Mouse (Mus musculus): ENCODE results near the gene Slc30a7.

Gene Slc30a7

DNA sequence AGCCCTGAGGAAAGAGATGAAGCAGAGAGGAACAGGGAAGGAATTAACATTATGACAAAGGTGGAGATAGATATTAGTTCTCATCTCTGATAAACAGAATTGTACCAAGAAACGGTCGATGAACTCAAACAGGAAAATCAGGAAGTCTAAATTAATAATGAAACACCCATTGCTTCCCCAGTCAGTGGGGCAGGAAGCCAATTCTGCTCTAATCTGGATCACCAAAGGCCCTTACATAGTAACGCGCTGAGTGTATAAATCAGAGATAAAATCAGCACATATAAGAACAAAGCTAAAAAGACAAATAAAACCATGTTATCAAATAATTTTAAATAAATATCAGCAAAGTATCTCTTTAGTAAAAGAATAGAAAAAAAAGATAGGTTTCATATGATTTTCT lies 15.1 kb downstream of the Slc30a7 start:
- DNase-seq (ENCODE audit: low read depth, low spot score): no peak

DNA sequence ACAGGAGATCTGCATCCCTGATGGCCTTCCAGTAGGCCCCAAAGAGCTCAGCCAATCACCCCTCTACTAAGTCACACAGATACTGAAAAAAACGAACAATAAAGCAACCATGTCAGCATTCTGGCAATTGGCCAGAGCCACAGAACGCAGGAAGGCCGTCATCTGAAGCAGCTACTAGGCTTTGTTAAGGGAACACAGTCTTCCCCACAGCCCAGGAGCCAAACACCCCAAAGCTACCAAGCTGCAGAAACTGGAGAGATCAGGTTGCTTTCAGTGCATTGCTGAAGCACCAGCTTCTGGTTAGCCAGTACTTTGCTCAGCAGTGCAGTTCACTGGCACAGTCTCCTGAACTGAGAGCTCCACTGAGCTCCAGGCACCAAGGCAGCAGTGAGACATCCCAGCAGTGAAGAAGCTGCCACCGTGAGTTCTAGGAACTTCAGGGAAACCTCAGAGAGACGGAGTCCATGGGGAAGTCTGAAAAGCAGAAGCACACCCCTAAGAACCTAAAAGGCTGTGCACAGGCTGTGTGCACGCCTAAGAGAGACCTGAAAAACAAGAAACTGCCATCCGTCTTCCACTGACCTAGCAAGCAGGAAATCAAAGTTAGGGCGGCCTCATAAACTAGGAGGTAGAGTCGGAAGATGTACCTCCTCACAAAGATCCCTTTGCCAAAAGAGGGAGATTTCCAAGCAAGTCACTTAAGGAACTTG lies 21.9 kb downstream of the Slc30a7 start:
- no peak for DNase-seq (ENCODE audit: low read depth, low spot score)

DNA sequence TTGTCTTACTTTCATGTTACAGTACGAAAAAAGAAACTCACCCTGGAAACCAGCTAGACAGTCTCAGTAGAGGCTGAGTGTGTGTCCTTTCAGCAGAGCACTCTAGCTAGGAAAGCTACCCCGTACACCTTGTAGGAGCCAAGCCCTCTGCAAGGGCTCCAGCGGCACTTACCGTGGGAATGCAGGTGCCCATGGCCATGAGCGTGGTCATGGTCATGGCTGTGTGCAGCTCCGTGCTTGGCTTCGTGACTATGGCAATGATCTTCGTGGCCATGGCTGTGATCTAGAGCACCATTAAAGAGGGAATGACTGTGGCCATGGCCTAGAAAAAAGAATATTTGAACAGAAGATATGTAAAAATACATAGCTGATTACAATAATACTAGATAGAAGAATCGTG lies 22.6 kb downstream of the Slc30a7 start:
- no peak for DNase-seq (ENCODE audit: low read depth, low spot score)

DNA sequence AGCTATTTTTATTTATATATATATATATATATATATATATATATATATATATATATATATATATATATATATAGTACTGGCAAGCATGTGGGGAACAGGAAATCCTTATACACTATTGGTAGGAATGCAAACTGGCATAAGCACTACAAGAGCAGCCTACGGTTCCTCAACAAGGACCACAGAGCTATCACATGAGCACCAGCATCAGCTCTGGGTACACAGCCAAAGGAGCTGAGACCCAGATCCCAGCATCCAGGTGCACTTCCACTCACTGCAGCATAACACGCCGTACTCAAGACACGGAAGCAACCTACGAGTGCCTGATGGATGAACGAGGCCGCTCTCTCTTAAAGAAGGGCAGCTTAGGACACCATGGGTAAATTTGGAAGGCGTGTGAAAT lies 24.0 kb downstream of the Slc30a7 start:
- DNase-seq (ENCODE audit: low read depth, low spot score): no peak

DNA sequence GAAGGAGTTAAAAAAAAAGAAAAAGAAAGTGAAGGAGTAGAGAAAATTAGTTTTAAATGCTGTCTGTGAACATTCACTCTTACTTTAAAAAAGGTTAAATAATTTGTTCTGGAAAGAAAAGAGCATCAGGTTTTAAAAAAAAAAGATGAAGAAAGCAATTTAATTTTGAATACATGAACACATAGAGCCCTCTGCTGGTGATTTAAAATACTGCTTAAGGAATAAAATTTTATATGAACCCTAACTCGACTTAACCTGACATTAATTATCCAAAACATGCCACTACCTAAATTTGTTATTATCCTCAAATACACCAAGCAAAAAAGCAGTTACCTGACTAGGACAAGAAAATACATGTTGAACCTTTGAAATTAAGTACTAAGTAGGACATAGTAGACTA lies 28.2 kb downstream of the Slc30a7 start:
- peak; percentile 71 for DNase-seq (ENCODE audit: low read depth, low spot score)

DNA sequence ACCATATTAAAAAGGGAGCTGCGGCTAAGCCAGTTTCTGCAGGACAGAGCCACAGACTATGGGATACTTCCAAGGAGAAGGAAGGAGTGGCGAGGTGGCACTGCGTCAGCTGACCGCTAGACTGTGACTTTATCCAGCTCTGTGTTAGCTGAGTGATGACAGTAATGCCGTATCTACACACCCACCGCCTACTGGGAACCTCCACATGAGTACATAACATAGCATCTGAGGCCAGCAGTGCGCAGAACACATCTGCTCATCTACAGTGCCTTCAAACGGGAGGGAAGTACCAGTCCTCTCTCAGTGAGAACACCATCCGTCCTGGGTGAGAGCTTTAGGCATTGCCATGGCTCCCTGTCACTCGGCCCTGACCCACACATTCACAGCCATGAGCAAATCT lies 32.2 kb downstream of the Slc30a7 start:
- DNase-seq (ENCODE audit: low read depth, low spot score): no peak

DNA sequence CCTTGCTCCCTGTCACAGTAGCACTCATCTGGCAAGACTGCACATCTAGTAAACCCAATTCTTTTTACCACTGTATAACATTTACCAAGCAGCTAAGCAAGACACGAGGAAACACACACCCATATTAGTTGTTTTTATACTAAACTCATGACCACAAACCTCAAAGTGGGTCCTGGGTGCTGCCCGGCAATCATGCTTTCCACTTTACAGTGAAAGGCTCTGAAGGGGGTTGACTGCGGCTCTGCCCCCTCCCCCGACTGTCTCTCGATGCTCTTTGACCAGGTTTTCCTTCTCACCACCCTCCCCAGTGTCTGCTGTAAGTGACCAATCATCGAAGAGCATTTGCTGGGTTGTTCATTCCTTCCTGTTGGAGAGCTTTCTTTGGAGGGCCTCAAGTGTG lies 33.0 kb downstream of the Slc30a7 start:
- no peak for DNase-seq (ENCODE audit: low read depth, low spot score)

DNA sequence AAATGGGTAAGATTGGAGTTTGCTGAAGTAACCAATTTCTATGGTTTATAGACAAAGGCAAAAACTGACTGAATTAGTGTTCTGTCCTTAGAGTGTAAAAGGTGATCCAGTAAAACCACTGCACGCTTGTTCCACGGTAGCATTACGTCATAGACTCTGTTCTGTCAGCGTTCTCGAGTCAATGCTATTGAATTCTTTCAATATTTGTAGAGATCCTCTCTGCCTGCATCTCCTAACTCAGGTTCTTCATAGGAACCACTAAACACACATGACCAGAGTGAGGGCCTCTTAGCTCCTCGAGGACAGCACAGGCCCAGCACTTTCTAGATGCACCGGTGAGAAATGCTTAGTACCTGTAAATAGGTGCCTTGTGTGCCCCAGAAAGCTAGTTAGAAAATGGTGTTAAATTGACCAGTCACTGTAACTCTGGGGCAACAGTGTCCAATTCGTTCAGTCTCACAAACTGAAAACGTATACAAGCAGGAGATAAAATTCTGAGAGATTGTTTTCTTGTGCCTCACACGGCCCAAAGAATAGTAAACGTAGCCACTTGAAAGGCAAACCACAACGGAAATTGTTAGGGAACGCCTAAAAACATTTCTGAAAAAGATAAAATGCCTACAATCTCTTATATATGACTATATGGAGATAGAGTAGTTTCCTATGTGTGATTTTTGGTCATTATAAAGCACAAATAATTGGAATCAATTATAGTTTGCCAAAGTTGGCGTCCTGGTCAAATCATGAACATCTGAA lies 35.1 kb downstream of the Slc30a7 start:
- no peak for DNase-seq (ENCODE audit: low read depth, low spot score)

DNA sequence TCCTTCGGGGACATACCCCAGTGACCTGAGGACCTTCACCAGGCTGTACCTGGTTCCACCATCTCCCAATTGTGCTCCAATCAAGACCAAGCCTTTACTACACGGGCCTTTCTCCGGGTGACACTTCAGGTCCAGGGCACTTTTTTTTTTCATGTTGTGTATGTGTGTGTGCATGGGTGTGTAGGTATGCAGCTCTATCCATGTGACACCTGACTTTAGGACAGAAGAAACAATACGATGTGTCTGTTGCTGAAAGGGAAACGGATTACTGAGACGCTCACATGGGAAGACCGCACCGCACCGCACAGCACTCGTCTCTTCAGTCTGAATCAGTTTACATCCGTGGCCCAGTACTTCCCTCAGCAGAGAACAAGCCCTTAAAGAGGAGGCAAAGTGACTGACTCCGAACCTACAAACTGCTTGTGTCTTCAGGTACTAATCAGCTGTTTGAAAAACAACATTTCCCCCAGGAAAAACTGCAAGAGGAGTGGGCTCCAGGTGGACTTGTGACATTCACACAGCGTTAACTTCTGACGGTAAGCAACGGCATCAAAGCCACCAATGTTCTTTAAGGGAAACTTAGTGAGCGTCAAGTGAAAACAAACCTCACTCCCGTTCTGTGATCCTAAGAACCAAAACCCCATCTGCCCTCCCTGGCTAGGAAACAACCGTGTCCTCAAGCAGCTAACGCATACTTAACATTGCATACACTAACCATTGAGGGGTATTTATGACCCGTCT lies 36.0 kb downstream of the Slc30a7 start:
- no peak for DNase-seq (ENCODE audit: low read depth, low spot score)

DNA sequence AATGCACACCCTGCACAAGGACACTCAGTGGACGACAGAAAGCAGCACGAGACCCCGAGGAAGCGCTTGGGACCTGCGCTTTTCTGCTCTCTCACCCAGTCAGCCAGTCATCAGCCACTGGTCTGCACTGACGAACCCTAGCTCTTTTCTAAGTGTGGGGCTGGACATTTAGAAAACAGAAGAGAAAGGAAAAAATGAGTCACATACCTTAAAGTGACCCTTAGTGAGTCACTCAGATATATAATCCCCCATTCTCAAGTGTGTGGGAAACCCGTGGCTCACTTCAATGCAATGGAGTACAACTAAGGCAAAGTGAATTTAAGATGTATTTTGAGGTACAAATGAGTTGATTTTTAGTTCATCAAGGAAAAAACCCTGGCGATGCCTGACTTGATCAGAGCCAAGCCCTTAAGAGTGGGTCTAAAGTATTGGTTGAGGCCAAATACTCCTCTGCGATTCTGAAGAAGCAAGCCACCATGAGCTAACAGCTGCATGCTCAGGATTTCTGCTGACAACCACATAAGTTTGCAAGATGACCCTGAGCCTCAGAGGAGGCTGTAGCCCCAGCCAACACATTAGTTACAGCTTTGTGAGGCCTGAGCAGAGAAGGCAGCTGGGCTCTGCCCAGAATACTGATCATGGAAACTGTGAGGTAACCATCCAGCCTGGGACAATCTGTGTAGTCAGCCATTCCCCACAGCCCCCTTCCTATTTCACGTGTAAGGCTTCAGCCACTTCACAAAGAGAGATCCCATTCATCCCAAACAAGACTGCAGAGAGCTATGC lies 38.3 kb downstream of the Slc30a7 start:
- DNase-seq (ENCODE audit: low read depth, low spot score): peak; percentile 94

DNA sequence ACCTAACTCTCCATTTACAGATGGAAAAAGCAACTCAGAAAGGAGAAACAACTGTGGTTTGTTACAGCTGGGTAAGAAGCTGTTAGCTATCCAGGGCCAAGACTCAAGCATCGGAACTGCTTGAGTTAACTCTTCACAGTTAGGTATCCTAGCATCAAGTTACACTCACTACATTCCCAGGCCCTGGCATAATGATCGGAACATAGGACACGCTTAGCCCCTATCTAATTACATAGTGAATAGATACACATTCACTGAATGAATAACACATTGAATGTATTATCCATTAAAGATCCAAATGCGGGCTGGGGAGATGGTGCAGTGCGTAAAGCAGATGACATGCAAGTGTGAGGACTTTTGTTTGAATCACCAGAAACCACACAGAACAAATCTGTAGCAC lies 43.1 kb downstream of the Slc30a7 start:
- no peak for DNase-seq (ENCODE audit: low read depth, low spot score)

DNA sequence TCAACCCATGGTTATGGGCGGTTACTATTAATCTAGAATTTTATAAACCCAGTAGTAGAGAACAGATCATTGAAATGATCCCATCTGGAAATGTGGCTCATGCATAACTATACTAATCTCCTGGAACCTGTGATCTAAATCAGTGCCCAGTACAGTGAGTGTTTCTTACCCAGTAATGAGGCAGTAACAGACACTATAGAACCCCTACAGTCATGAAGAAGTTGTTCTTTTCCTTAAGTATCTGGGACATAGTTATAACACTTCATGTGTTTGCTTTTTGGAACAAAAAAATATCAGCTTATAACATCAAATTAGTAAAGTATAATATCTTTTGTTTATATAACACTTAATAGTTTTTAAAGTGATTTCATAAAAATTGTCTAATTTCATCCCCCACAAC lies 43.6 kb downstream of the Slc30a7 start:
- DNase-seq (ENCODE audit: low read depth, low spot score): no peak

DNA sequence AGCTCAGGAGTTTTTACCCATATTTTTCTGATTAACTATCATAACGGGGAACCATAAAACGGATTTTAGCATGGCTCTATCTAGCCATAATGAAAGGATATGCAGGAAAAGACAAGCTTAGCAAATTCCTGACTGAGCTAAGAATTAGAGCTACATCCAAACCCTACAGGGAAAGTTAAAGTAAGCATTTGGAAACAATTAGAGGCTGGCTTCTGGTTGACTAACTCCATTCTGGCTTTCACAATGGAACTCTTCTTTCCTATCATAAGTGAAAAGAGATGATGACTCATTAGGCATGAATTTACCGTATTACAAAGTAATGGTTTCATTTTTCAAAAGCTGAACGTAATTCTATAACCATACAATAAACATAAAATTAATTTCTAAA lies 45.2 kb downstream of the Slc30a7 start:
- DNase-seq (ENCODE audit: low read depth, low spot score): peak; percentile 98

DNA sequence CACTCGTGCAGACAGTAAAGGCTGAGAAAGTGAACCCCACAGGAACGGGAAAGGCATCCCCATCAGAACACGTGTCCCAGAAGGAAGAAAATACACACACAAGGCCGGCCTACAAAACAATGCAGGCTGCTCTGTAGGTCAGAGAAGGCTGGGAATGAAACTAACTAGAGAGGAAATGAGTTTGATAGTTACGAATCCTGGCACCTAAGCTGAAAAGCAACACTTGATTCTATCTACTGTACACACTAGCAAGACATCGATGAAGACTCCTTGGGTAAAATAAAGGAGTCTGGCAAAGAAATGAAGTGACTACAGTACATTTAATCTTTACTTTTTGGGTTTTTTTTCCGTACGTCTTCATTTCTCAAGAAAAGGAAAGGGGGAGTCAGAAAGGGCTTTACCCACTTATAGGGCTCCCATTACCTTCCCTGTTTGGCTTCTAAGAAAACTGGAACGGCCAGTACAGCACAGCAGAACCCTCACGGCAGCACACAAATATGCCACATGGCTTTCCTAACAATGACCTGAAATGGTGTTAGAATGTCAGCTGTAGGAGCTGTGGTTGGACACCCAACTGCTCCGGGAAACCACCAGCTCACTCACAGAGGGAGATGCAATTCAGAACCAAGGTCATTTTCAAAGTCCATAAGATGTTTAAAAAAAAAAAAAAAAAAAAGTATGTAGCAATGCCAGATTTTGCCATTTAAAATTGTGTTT lies 45.7 kb downstream of the Slc30a7 start:
- DNase-seq (ENCODE audit: low read depth, low spot score): peak; percentile 82

DNA sequence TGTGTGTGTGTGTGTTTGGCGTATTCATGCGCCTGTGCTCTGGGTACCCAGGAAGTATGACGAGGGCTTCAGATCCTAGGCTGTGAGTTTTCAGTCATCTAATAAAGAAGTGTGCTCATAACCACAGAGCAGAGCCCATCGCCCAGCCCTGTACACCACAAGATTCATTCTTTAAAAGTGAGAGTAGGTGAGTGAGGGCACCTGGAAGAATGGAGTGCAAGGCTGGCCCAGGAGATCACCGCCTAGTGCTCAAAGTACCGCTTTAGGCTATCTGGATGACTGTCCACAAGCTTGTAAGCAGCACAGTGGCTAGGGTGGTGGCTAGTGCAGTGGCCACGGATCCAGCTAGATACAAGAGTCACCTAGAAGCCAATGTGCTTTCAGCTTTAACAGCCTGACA lies 50.0 kb downstream of the Slc30a7 start:
- no peak for DNase-seq (ENCODE audit: low read depth, low spot score)

DNA sequence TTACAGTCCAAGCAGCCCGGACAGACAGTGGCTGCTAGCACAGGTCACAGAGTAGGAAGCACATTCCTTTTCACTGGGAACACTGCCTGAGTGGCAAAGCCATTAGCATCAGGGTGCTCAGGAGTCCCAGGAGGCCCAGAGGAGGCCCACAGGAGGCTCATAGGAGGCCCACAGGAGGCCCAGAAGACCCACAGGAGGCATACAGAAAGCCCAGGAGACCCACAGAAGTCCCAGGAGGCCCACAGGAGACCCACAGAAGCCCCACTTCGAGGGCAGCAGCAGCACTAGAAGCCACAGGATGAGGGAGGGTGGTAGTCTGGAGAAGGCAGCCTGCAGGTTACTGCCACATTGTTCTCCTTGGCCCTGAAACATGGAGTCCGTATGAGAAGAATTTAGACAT lies 54.1 kb downstream of the Slc30a7 start:
- DNase-seq (ENCODE audit: low read depth, low spot score): no peak

DNA sequence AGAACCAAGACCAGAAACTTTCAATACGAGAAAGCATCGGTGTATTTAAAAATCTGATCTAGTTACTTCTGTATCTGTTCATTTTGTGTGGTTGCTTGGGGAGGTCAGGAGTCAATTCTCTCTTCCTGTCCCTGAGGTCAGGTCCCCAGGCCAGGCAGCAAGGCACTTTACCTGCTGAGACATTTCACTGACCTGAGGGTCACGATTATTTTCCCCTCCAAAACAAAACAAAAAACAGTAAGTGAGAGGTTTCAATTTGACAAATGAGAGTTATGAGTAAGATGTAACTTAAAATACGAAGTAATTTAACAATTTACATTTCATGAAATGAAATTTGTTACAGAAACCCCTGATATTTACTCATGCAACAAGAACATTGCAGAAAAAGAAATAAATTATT lies 54.9 kb downstream of the Slc30a7 start:
- no peak for DNase-seq (ENCODE audit: low read depth, low spot score)

DNA sequence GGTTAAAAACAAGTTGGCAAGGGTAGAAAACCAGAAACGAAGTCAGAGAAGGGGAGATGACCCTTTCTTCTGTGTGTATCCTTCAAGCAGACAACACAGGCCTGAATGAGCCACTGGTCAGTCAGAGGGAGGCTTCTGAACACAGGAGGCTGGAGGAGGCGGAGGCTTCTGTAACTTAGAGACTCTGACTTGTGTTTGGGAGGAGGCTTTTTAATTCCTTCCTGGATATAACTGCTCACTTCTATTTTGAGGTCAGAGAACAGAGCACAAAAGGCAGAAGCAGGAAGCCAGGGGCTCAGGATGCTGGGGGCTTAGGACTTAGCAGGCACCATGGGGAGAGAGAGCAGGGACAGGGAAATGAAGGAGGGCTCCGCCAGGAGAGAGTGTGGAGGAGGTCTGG lies 56.0 kb downstream of the Slc30a7 start:
- no peak for DNase-seq (ENCODE audit: low read depth, low spot score)

DNA sequence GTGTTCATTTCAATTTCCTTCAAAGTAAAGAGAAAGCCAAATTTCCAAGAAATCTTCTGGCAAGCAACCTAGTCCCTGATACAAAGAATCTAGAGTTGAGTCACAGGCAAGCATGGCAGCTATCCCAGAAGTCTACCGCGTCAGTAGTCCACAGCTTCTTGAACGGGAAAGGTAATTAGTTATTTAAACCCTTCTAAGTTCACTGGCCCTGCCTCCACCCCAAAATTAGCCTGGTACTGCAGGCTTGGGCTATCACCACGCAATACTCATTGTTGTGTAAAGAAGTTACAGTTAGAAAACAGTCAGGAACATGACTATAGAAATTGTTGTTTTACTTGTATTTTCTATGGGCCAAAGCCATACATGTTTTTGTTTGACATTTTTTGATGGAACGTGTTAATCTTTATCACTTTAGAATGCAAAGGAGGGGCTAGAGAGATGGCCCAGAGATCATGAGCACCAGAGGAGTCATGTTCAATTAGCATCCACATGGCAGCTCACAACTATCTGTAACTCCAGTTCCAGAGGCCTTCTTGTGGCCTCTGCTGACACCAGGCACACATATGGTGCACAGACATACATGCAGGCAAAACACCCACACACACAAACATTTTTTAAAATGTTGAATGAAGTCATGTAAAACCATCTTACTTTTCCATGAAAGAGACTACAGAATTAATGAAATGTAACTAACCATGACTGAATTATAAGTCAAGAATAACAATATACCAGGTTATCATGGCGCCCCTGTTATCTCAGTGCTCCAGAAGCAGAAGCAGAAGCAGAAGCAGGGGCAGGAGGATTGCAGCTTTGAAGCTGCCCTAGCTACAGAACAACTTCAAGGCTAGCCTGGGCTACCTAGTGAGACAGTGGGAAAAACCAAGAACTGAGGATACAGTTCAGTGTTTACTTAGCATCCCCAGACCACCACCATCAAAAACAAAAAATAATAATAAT lies 57.0 kb downstream of the Slc30a7 start:
- peak; percentile 98 for DNase-seq (ENCODE audit: low read depth, low spot score)
